Mouse (Mus musculus) 3T3-L1 (cell line): Measurements from ENCODE around the gene Elk4.

ENCODE experiments used
- DNase-seq: peaks from one replicate; pipeline ENCODE4 v3.0.0-alpha.2; 2015; ENCODE audit warnings: low read depth, low spot score

Elk4 gene

DNA sequence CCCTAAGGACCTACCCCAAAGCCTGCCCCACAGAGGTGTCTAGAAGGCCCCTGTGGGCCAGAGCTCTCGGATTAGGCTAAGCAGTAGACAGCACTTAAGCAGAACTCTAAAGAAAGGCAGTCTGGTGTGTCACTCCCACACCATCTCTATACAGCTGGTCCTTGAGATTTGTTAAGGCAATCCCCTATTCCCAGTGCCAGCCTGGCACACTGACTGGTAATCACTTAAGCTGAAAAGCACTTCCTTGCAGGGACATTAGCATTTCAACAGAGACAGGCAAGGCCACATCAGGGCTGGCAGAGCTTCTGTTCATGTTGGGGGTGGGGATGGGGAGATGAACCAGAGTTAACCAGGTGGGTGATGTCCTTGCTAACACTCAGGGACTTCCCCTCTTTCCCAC, 57.6 kb downstream of the Elk4 start:
- no peak for DNase-seq

GRCm38 (mm10) chr1:132065475-132066172, 58.2 kb downstream of the Elk4 start:
- DNase-seq, result no peak

GRCm38 (mm10) chr1:132067261-132068255, 60.2 kb downstream of the Elk4 start, which contains the start of gene Mfsd4a:
Gene Mfsd4a (minus strand): TSS chr1:132068062.
- no peak for DNase-seq

GRCm38 (mm10) chr1:132069436-132069835, 62.0 kb downstream of the Elk4 start:
- no peak for DNase-seq

GRCm38 (mm10) chr1:132070659-132071058, 63.3 kb downstream of the Elk4 start:
- DNase-seq, result no peak

- no peak for DNase-seq
These were observed 68.2 kb downstream of the Elk4 start for GRCm38 (mm10) chr1:132075576-132075975.

DNA sequence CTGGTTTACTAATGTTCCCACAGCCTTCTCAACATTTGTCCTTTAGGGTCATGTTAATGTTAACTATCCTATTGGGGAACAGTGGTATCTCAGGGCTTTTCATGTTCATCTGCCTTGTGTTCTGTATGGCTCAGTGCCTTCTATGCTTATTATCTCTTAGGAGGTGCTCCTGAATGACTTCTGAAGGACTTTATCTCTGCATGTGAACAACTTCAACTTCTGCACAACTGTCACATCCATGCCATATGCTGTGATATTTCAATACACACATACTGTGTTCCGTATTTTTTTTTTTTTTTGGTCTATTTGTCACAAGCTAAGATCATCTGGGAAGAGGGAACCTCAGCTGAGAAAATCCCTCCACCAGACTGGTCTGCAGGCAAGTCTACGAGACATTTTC, 71.0 kb downstream of the Elk4 start:
- no peak for DNase-seq
